Mouse (Mus musculus) MEL (cell line): ENCODE measurements around the gene Zyx. TPM values are rescaled to one million over a fixed set of nuclear protein-coding genes. Genes with fewer than 3 reads are reported as not detected.
A peak's percentile ranks its signal among the peaks of the same experiment; 100 is the strongest.

Experiments used
- DNase-seq: peaks from one replicate; pipeline ENCODE4 v3.0.0; 2011; ENCODE audit warnings: low read depth, low spot score
- H3K27ac ChIP-seq: 2 replicates; pipeline ENCODE4 v1.5.1; 2012; ENCODE audit warnings: low read depth, mild to moderate bottlenecking, control low read depth, low read length, moderate library complexity; ENCODE audit not compliant: control insufficient read depth
- H3K27me3 ChIP-seq, 2 experiments: fragments of 150-350 bp in 1 of 2; sonication (generic) in 1 of 2; 2 replicates each; pipeline ENCODE4 v1.6.1; 2012; ENCODE audit warnings: low read length in 2 of 2, mild to moderate bottlenecking in 2 of 2, improper control_type of control experiment in 1 of 2, moderate library complexity in 1 of 2; ENCODE audit not compliant: insufficient read depth in 2 of 2, control insufficient read depth in 1 of 2
- H3K36me3 ChIP-seq, 2 experiments: 2 replicates each; pipeline ENCODE4 v1.6.1; 2012 to 2014; ENCODE audit warnings: low read length in 2 of 2, improper control_type of control experiment in 1 of 2, inconsistent platforms in 1 of 2, mild to moderate bottlenecking in 1 of 2; ENCODE audit not compliant: insufficient read depth in 2 of 2, control insufficient read depth in 1 of 2
- H3K4me1 ChIP-seq, 2 experiments: fragments of 150-350 bp in 1 of 2; sonication (generic) in 1 of 2; 2 replicates each; pipeline ENCODE4 v1.6.1; 2012; ENCODE audit warnings: low read length in 2 of 2, improper control_type of control experiment in 1 of 2, mild to moderate bottlenecking in 1 of 2; ENCODE audit not compliant: insufficient read depth in 2 of 2, control insufficient read depth in 1 of 2
- H3K4me3 ChIP-seq, 2 experiments: fragments of 150-350 bp in 1 of 2; sonication (generic) in 1 of 2; 2 replicates each; pipeline ENCODE4 v1.5.1; 2012; ENCODE audit warnings: low read depth in 2 of 2, low read length in 2 of 2, mild to moderate bottlenecking in 2 of 2, moderate library complexity in 2 of 2, control low read depth in 1 of 2, improper control_type of control experiment in 1 of 2; ENCODE audit not compliant: control insufficient read depth in 1 of 2, insufficient read depth in 1 of 2
- H3K79me2 ChIP-seq: 2 replicates; pipeline ENCODE4 v1.6.1; 2012; ENCODE audit warnings: mild to moderate bottlenecking, low read length, moderate library complexity; ENCODE audit not compliant: control insufficient read depth, poor library complexity, insufficient read depth
- H3K9ac ChIP-seq: 2 replicates; pipeline ENCODE4 v1.6.1; 2012; ENCODE audit warnings: low read depth, mild to moderate bottlenecking, control low read depth, low read length, moderate library complexity; ENCODE audit not compliant: control insufficient read depth, poor library complexity, severe bottlenecking
- H3K9me3 ChIP-seq: fragments of 150-350 bp; sonication (generic); replicated peaks from 2 replicates; pipeline ENCODE4 v1.6.1; 2012; ENCODE audit warnings: mild to moderate bottlenecking, low read length, improper control_type of control experiment, moderate library complexity; ENCODE audit not compliant: insufficient read depth
- CHD1 ChIP-seq: IDR thresholded peaks from 2 replicates; pipeline ENCODE4 v1.6.1; 2012; ENCODE audit warnings: low read depth, mild to moderate bottlenecking, inconsistent platforms, low read length, improper control_type of control experiment
- EP300 ChIP-seq, 2 experiments: IDR thresholded peaks; 2 replicates each; pipeline ENCODE4 v1.6.1; 2011; ENCODE audit warnings: improper control_type of control experiment in 2 of 2, low read length in 2 of 2, low read depth in 1 of 2, mild to moderate bottlenecking in 1 of 2
- ETS1 ChIP-seq: IDR thresholded peaks from 2 replicates; pipeline ENCODE4 v1.6.1; 2012; ENCODE audit warnings: low read depth, mild to moderate bottlenecking, inconsistent platforms, low read length, improper control_type of control experiment, moderate library complexity
- HCFC1 ChIP-seq: IDR thresholded peaks from 2 replicates; pipeline ENCODE4 v1.6.1; 2012; ENCODE audit warnings: low read depth, mild to moderate bottlenecking, inconsistent platforms, low read length, improper control_type of control experiment, moderate library complexity
- KAT2A ChIP-seq: conservative IDR thresholded peaks from 2 replicates; pipeline ENCODE4 v1.6.1; 2012; ENCODE audit warnings: low read depth, low read length, improper control_type of control experiment, inconsistent platforms
- MYC ChIP-seq: IDR thresholded peaks from 2 replicates; pipeline ENCODE4 v1.6.1; 2011; ENCODE audit warnings: low read depth, mild to moderate bottlenecking, low read length, improper control_type of control experiment, moderate library complexity
- NRF1 ChIP-seq: IDR thresholded peaks from 2 replicates; pipeline ENCODE4 v1.6.1; 2014; ENCODE audit warnings: low read depth, mild to moderate bottlenecking, inconsistent platforms, low read length, improper control_type of control experiment, moderate library complexity; ENCODE audit not compliant: poor library complexity, insufficient read depth, severe bottlenecking
- POLR2A ChIP-seq, 2 experiments: IDR thresholded peaks; 2 replicates each; pipeline ENCODE4 v1.6.1; 2011 to 2012; ENCODE audit warnings: low read length in 2 of 2, mild to moderate bottlenecking in 2 of 2, control low read depth in 1 of 2, improper control_type of control experiment in 1 of 2, low read depth in 1 of 2, moderate library complexity in 1 of 2; ENCODE audit not compliant: control insufficient read depth in 1 of 2, insufficient read depth in 1 of 2, poor library complexity in 1 of 2
- POLR2AphosphoS5 ChIP-seq: IDR thresholded peaks from 2 replicates; pipeline ENCODE4 v1.6.1; 2012; ENCODE audit warnings: low read depth, borderline replicate concordance, mild to moderate bottlenecking, inconsistent platforms, low read length, moderate library complexity, mixed read lengths
- TCF12 ChIP-seq: IDR thresholded peaks from 2 replicates; pipeline ENCODE4 v1.6.1; 2014; ENCODE audit warnings: low read depth, mild to moderate bottlenecking, inconsistent platforms, low read length, improper control_type of control experiment, moderate library complexity
- UBTF ChIP-seq: IDR thresholded peaks from 2 replicates; pipeline ENCODE4 v1.6.1; 2012; ENCODE audit warnings: low read depth, mild to moderate bottlenecking, inconsistent platforms, low read length, improper control_type of control experiment, moderate library complexity, borderline replicate concordance; ENCODE audit not compliant: insufficient read depth
- USF1 ChIP-seq: IDR thresholded peaks from 2 replicates; pipeline ENCODE4 v1.6.1; 2014; ENCODE audit warnings: low read depth, mild to moderate bottlenecking, inconsistent platforms, low read length, improper control_type of control experiment, moderate library complexity
- ZMIZ1 ChIP-seq: IDR thresholded peaks from 2 replicates; pipeline ENCODE4 v1.6.1; 2012; ENCODE audit warnings: low read depth, mild to moderate bottlenecking, inconsistent platforms, low read length, improper control_type of control experiment, moderate library complexity
- polyA plus RNA-seq, 2 experiments: library from polyadenylated mRNA; stranded (reverse) in 1 of 2; unstranded in 1 of 2; fragments of >175 nt in 1 of 2; fragments of >200 nt in 1 of 2; gene quantifications; 2 replicates each; pipeline versions ENCODE4 v1.2.1 to v1.2.4; 2012; ENCODE audit warnings: low replicate concordance in 2 of 2, low read depth in 1 of 2; ENCODE audit not compliant: insufficient read length in 2 of 2, insufficient read depth in 1 of 2, missing spikeins in 1 of 2
- total RNA-seq: library from RNA; depleted of rRNA; stranded (reverse); fragments of 300-350 nt; gene quantifications from 2 replicates; pipeline ENCODE4 v1.2.3, GENCODE M21; 2012

Zyx gene
- total and polyA plus RNA-seq, 3 experiments = 7.0 to 48.4 TPM; not detected in 1

- no peak for TF ChIP-seq EP300 (IDR thresholded peaks at IDR 0.05; ENCODE audit: low read depth in 1 of 2, low read length in 2 of 2)
- no peak for TF ChIP-seq NRF1
- no peak for TF ChIP-seq POLR2AphosphoS5
- no peak for TF ChIP-seq UBTF
- TF ChIP-seq MYC = no peak
- no peak for TF ChIP-seq ETS1
- no peak for TF ChIP-seq CHD1
- no peak for TF ChIP-seq USF1
These were observed 414 bp upstream of the Zyx start (continued) for GRCm38 (mm10) chr6:42349006-42349425.

GRCm38 (mm10) chr6:42350021-42350967, 864 bp downstream of the Zyx start:
- Histone ChIP-seq H3K27ac (no peak overlapping the region), H3K79me2 (peaks cover 3% of the 10 kb centered on the region), H3K9me3 (no peaks in the 10 kb centered on the region), H3K4me1 (peaks cover 11 to 48% of the 10 kb centered on the region in 2 experiments), H3K4me3 (peak overlapping the region; percentile 59 to 82), H3K36me3 (peaks cover 0 to 30% of the 10 kb centered on the region in 2 experiments; a peak in 2 of 4 replicates), H3K27me3 (no peaks in the 10 kb centered on the region), H3K9ac (peak overlapping the region; percentile 81)
- DNase-seq = peak; percentile 28
- TF ChIP-seq ZMIZ1 = no peak
- peak; percentile 19; the same call in 1 of the 2 replicates for TF ChIP-seq HCFC1
- 0 out of 2 replicates have a peak, but pooled peaks have one; percentile 2 for TF ChIP-seq TCF12
- TF ChIP-seq POLR2A (IDR thresholded peaks at IDR 0.05; ENCODE audit: control insufficient read depth in 1 of 2, insufficient read depth in 1 of 2, low read depth in 1 of 2, low read length in 2 of 2, poor library complexity in 1 of 2) = peak in 1 of 2 experiments; percentile 29; a peak in 2 of 4 replicates

GRCm38 (mm10) chr6:42350968-42351775, 1.7 kb downstream of the Zyx start:
- DNase-seq = no peak
- TF ChIP-seq KAT2A = no peak
- TF ChIP-seq, all 39 proteins: peak for 0
- H3K4me3 ChIP-seq = peak overlapping the region; percentile 59 to 82
- peak overlapping the region; percentile 81; the same call in 1 of the 2 replicates for H3K9ac ChIP-seq
- H3K36me3 ChIP-seq = peaks cover 0 to 30% of the 10 kb centered on the region in 2 experiments; a peak in 2 of 4 replicates
- H3K27ac ChIP-seq = peak overlapping the region; percentile 75
- H3K9me3 ChIP-seq = no peaks in the 10 kb centered on the region
- H3K27me3 ChIP-seq = no peaks in the 10 kb centered on the region
- H3K4me1 ChIP-seq = peaks cover 11 to 48% of the 10 kb centered on the region in 2 experiments
- H3K79me2 ChIP-seq = peaks cover 3% of the 10 kb centered on the region
